Mouse (Mus musculus): ENCODE data around the gene Stxbp5. TPM values are rescaled to one million over a fixed set of nuclear protein-coding genes. Genes with fewer than 3 reads are reported as not detected.

The Stxbp5 gene
- polyA plus RNA-seq, 1 experiment from 2014 or later = 2.8 TPM

DNA sequence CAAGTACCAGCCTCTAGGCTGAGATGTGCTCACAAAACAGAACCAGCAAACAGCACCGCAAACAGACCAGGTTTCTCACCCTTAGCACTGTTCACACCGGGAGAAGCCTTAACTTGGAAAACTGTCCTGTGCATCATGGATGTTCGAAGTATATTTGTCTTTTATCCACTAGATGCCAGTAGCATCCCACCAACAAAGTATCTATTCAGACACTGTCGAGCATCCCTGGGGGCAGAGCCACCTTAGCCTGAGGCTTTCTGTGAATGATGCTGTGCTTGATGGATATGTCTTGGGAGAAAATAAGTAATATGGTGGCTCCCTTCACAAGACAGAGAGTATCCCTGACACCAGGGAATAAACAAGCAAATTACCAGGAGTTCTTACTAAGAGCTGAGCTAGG, 87.0 kb downstream of the Stxbp5 start:
- no peak overlapping the region for H3K27ac ChIP-seq (replicated peaks)
- no peak for DNase-seq (ENCODE audit: low spot score)
- no peaks in the 10 kb centered on the region for H3K36me3 ChIP-seq (ENCODE audit: control insufficient read depth, insufficient read depth, low read length)
- WGBS = 72% methylated on average over 4 of the region's 4 CpGs
- H3K9ac ChIP-seq (ENCODE audit: low read length) = no peak overlapping the region
- H3K27me3 ChIP-seq (ENCODE audit: control insufficient read depth, insufficient read depth, low read length) = no peaks in the 10 kb centered on the region
- no peak overlapping the region for H3K4me3 ChIP-seq (ENCODE audit: low read depth, low read length)
- H3K4me2 ChIP-seq (replicated peaks; ENCODE audit: low read depth) = no peak overlapping the region
- no peaks in the 10 kb centered on the region for H3K4me1 ChIP-seq (replicated peaks; ENCODE audit: control insufficient read depth, insufficient read depth)
- TF ChIP-seq EP300 (optimal IDR thresholded peaks at IDR 0.05) = no peak
- peak; percentile 63 for TF ChIP-seq CTCF (IDR thresholded peaks at IDR 0.05; ENCODE audit: low read depth)
- ATAC-seq (ENCODE audit: low FRiP score, low TSS enrichment) = no peak
- no peaks in the 10 kb centered on the region for H3K9me3 ChIP-seq (ENCODE audit: control insufficient read depth, low read length)

GRCm38 (mm10) chr10:9807596-9807995, 93.3 kb downstream of the Stxbp5 start:
- Histone ChIP-seq H3K4me2 (replicated peaks; ENCODE audit: low read depth) (no peak overlapping the region), H3K9ac (ENCODE audit: low read length) (no peak overlapping the region), H3K4me3 (ENCODE audit: low read depth, low read length) (no peak overlapping the region), H3K9me3 (ENCODE audit: control insufficient read depth, low read length) (no peaks in the 10 kb centered on the region), H3K4me1 (replicated peaks; ENCODE audit: control insufficient read depth, insufficient read depth) (no peaks in the 10 kb centered on the region), H3K27ac (replicated peaks) (no peak overlapping the region), H3K36me3 (ENCODE audit: control insufficient read depth, insufficient read depth, low read length) (peaks cover 4% of the 10 kb centered on the region; the same call in 1 of the 2 replicates), H3K27me3 (ENCODE audit: control insufficient read depth, insufficient read depth, low read length) (no peaks in the 10 kb centered on the region)
- ATAC-seq (ENCODE audit: low FRiP score, low TSS enrichment) (no peak), DNase-seq (ENCODE audit: low spot score) (no peak)
- WGBS = 80% methylated on average over 2 of the region's 2 CpGs
- TF ChIP-seq EP300 (optimal IDR thresholded peaks at IDR 0.05) (no peak), CTCF (IDR thresholded peaks at IDR 0.05; ENCODE audit: low read depth) (no peak)

DNA sequence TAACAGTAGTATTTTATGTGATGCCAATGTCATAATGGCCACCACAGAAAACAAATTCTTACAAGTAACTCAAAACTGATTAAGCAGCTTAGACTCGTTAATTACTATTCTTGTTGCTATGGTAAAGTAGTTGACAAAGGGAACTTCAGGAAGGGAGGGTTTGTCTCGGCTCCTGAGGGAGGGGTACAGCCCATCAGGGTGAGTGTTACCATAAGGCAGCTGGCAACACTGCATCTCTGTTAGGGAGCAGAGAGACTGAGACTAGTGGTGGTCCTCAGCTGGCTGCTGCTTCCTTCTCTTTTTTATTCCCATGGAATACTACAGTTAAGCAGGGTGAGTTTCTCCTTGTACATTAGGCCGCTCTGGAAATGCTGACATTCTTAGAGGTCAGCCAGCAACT, 95.5 kb downstream of the Stxbp5 start:
- H3K9ac ChIP-seq (ENCODE audit: low read length) = no peak overlapping the region
- H3K4me1 ChIP-seq (replicated peaks; ENCODE audit: control insufficient read depth, insufficient read depth) = no peaks in the 10 kb centered on the region
- no peak overlapping the region for H3K4me2 ChIP-seq (replicated peaks; ENCODE audit: low read depth)
- H3K4me3 ChIP-seq (ENCODE audit: low read depth, low read length) = no peak overlapping the region
- WGBS = 66% methylated on average over 3 of the region's 3 CpGs
- H3K27ac ChIP-seq (replicated peaks) = no peak overlapping the region
- peaks cover 4% of the 10 kb centered on the region; the same call in 1 of the 2 replicates for H3K36me3 ChIP-seq (ENCODE audit: control insufficient read depth, insufficient read depth, low read length)
- no peak for ATAC-seq (ENCODE audit: low FRiP score, low TSS enrichment)
- no peaks in the 10 kb centered on the region for H3K27me3 ChIP-seq (ENCODE audit: control insufficient read depth, insufficient read depth, low read length)
- H3K9me3 ChIP-seq (ENCODE audit: control insufficient read depth, low read length) = no peaks in the 10 kb centered on the region
- no peak for TF ChIP-seq EP300 (optimal IDR thresholded peaks at IDR 0.05)
- DNase-seq (ENCODE audit: low spot score) = no peak

DNA sequence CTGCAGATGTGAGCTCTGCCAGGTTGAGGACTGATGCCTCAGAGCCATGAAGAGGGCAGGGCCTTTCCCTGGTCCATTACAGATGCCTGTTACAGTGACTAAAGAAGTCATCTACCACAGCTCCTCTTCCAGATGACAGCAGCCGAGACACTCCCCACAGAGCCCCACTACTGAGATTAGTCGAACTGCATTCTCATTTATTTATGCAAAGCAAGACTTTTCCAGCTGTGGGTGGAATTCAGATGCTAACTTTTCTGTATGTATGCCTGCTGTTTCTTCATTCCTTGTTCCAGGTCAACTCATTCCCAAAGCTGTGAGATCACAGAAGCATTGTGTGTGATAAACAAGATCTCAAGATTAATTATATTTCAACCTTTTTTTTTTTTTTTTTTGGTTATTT, 97.8 kb downstream of the Stxbp5 start:
- Histone ChIP-seq H3K9ac (ENCODE audit: low read length) (no peak overlapping the region), H3K4me2 (replicated peaks; ENCODE audit: low read depth) (no peak overlapping the region), H3K27me3 (ENCODE audit: control insufficient read depth, insufficient read depth, low read length) (no peaks in the 10 kb centered on the region), H3K36me3 (ENCODE audit: control insufficient read depth, insufficient read depth, low read length) (peaks cover 2% of the 10 kb centered on the region; the same call in 1 of the 2 replicates), H3K4me3 (ENCODE audit: low read depth, low read length) (no peak overlapping the region), H3K4me1 (replicated peaks; ENCODE audit: control insufficient read depth, insufficient read depth) (no peaks in the 10 kb centered on the region), H3K27ac (replicated peaks) (no peak overlapping the region), H3K9me3 (ENCODE audit: control insufficient read depth, low read length) (no peaks in the 10 kb centered on the region)
- ATAC-seq (ENCODE audit: low FRiP score, low TSS enrichment) (no peak), DNase-seq (ENCODE audit: low spot score) (no peak)
- 46% methylated on average over 2 of the region's 2 CpGs for WGBS
- TF ChIP-seq CTCF (IDR thresholded peaks at IDR 0.05; ENCODE audit: low read depth) (no peak), EP300 (optimal IDR thresholded peaks at IDR 0.05) (no peak)

- peak; percentile 94 for ATAC-seq (ENCODE audit: low FRiP score, low TSS enrichment)
- no peak overlapping the region for H3K4me3 ChIP-seq (ENCODE audit: low read depth, low read length)
- no peak overlapping the region for H3K9ac ChIP-seq (ENCODE audit: low read length)
Observed at GRCm38 (mm10) chr10:9801571-9801970, 99.3 kb downstream of the Stxbp5 start.

GRCm38 (mm10) chr10:9799085-9799484, 101.8 kb downstream of the Stxbp5 start:
- no peaks in the 10 kb centered on the region for H3K4me1 ChIP-seq (replicated peaks; ENCODE audit: control insufficient read depth, insufficient read depth)
- no peak overlapping the region for H3K9ac ChIP-seq (ENCODE audit: low read length)
- no peak for DNase-seq (ENCODE audit: low spot score)
- no peak for ATAC-seq (ENCODE audit: low FRiP score, low TSS enrichment)
- no peak overlapping the region for H3K4me3 ChIP-seq (ENCODE audit: low read depth, low read length)
- no peaks in the 10 kb centered on the region for H3K27me3 ChIP-seq (ENCODE audit: control insufficient read depth, insufficient read depth, low read length)
- H3K27ac ChIP-seq (replicated peaks) = no peak overlapping the region
- H3K36me3 ChIP-seq (ENCODE audit: control insufficient read depth, insufficient read depth, low read length) = peaks cover 4% of the 10 kb centered on the region; the same call in 1 of the 2 replicates
- TF ChIP-seq EP300 (optimal IDR thresholded peaks at IDR 0.05) (no peak), CTCF (IDR thresholded peaks at IDR 0.05; ENCODE audit: low read depth) (no peak)
- H3K4me2 ChIP-seq (replicated peaks; ENCODE audit: low read depth) = no peak overlapping the region
- H3K9me3 ChIP-seq (ENCODE audit: control insufficient read depth, low read length) = no peaks in the 10 kb centered on the region
- 81% methylated on average over 1 of the region's 1 CpGs for WGBS

More at GRCm38 (mm10) chr10:9801571-9801970, 99.3 kb downstream of the Stxbp5 start:
- DNase-seq (ENCODE audit: low spot score) = peak; percentile 20
- Histone ChIP-seq H3K36me3 (ENCODE audit: control insufficient read depth, insufficient read depth, low read length) (peaks cover 4% of the 10 kb centered on the region; the same call in 1 of the 2 replicates), H3K4me1 (replicated peaks; ENCODE audit: control insufficient read depth, insufficient read depth) (no peaks in the 10 kb centered on the region), H3K9me3 (ENCODE audit: control insufficient read depth, low read length) (no peaks in the 10 kb centered on the region), H3K4me2 (replicated peaks; ENCODE audit: low read depth) (no peak overlapping the region), H3K27ac (replicated peaks) (no peak overlapping the region; the same call in 1 of the 2 replicates), H3K27me3 (ENCODE audit: control insufficient read depth, insufficient read depth, low read length) (no peaks in the 10 kb centered on the region)
- 58% methylated on average over 1 of the region's 1 CpGs for WGBS
- no peak for TF ChIP-seq CTCF (IDR thresholded peaks at IDR 0.05; ENCODE audit: low read depth)
- no peak for TF ChIP-seq EP300 (optimal IDR thresholded peaks at IDR 0.05)

All from stomach, postnatal 0 days (tissue).